ENCODE assay signal across 26 mouse cellular contexts in genomic region chr17:66909901-66910300, GRCm38 (mm10).
A peak's percentile ranks its signal among the peaks of the same experiment; 100 is the strongest.
DNase-seq lines count a peak whose midpoint lies in the region; ATAC-seq and TF ChIP-seq lines count a peak whose summit lies in the region.
"Had no signal": no experiment of that assay in that cellular context is flagged by ENCODE, and none has a peak within 500 bp of the region (broad histone marks: within the 10 kb centered on the region; RNA-seq: fewer than 3 reads in every experiment).

No protein-coding gene starts in this region.

- H3K9me3 ChIP-seq in hindbrain, postnatal 0 days (ENCODE audit: low read length): no peaks in the 10 kb centered on the region
- H3K9me3 ChIP-seq in hindbrain, embryonic 10.5 days: no peaks in the 10 kb centered on the region
- no peaks in the 10 kb centered on the region for H3K9me3 ChIP-seq in midbrain, embryonic 10.5 days (replicated peaks)
- H3K9me3 ChIP-seq: embryonic facial prominence, embryonic 10.5 days; embryonic facial prominence, embryonic 15.5 days; forebrain, embryonic 12.5 days; limb, embryonic 13.5 days; lung, embryonic 15.5 days had no signal

- no peak overlapping the region for H3K9ac ChIP-seq in hindbrain, postnatal 0 days (replicated peaks; ENCODE audit: low read length)
- H3K9ac ChIP-seq: embryonic facial prominence, embryonic 15.5 days; forebrain, embryonic 12.5 days; forebrain, postnatal 0 days; limb, embryonic 13.5 days; lung, embryonic 15.5 days had no signal

- peak; percentile 37 for DNase-seq in hindbrain, postnatal 0 days (ENCODE audit: low spot score)
- DNase-seq in hindbrain, embryonic 10.5 days (ENCODE audit: low spot score): no peak
- peak; percentile 46 for DNase-seq in brain, embryonic 14.5 days (ENCODE audit: low read depth)
- peak; percentile 76 to 84 for DNase-seq in cerebellum, adult 18-20 months
- DNase-seq in cerebellum, postnatal 10 days: peak; percentile 68 to 82
- DNase-seq in urinary bladder, adult 2 months (ENCODE audit: low spot score): no peak
- no peak for DNase-seq in thymus, postnatal 25 days
- DNase-seq in midbrain, embryonic 10.5 days (ENCODE audit: low spot score): no peak
- DNase-seq: adrenal gland, postnatal 14 days; forebrain, postnatal 0 days; gastrocnemius, postnatal 10 days; heart, postnatal 14 days; kidney, adult 9 months; kidney, postnatal 10 days; right cerebral cortex, postnatal 4 days; thymus, adult 18-20 months; thymus, postnatal 36 days had no signal

- WGBS in hindbrain, postnatal 0 days: 51% methylated on average over 4 of the region's 4 CpGs
- WGBS in hindbrain, embryonic 10.5 days: 82% methylated on average over 4 of the region's 4 CpGs
- WGBS in midbrain, embryonic 10.5 days: 79% methylated on average over 4 of the region's 4 CpGs

- TF ChIP-seq POLR2A in brain, embryonic 14.5 days (IDR thresholded peaks at IDR 0.05; ENCODE audit: borderline replicate concordance, extremely low read depth, insufficient read depth, insufficient read length, poor library complexity, severe bottlenecking): no peak

- no peak for TF ChIP-seq CTCF in hindbrain, postnatal 0 days (IDR thresholded peaks at IDR 0.05; ENCODE audit: low read depth)
- no peak for TF ChIP-seq CTCF in brain, embryonic 14.5 days (IDR thresholded peaks at IDR 0.05; ENCODE audit: borderline replicate concordance, extremely low read depth, insufficient read depth, insufficient read length)

- no peak overlapping the region for H3K4me3 ChIP-seq in hindbrain, postnatal 0 days (ENCODE audit: low read length)
- no peak overlapping the region for H3K4me3 ChIP-seq in hindbrain, embryonic 10.5 days
- no peak overlapping the region for H3K4me3 ChIP-seq in midbrain, embryonic 10.5 days
- H3K4me3 ChIP-seq: embryonic facial prominence, embryonic 10.5 days; embryonic facial prominence, embryonic 15.5 days; forebrain, embryonic 12.5 days; limb, embryonic 13.5 days; lung, embryonic 15.5 days had no signal

- H3K27ac ChIP-seq in hindbrain, postnatal 0 days: no peak overlapping the region
- H3K27ac ChIP-seq in hindbrain, embryonic 10.5 days: no peak overlapping the region
- no peak overlapping the region for H3K27ac ChIP-seq in midbrain, embryonic 10.5 days (replicated peaks)
- H3K27ac ChIP-seq: embryonic facial prominence, embryonic 10.5 days; embryonic facial prominence, embryonic 15.5 days; forebrain, embryonic 12.5 days; limb, embryonic 13.5 days; lung, embryonic 15.5 days; stomach, postnatal 0 days had no signal

- H3K27me3 ChIP-seq in hindbrain, postnatal 0 days (ENCODE audit: insufficient read depth, low read length): no peaks in the 10 kb centered on the region
- H3K27me3 ChIP-seq in hindbrain, embryonic 10.5 days (ENCODE audit: insufficient read depth, poor library complexity, severe bottlenecking): no peaks in the 10 kb centered on the region
- H3K27me3 ChIP-seq in midbrain, embryonic 10.5 days (ENCODE audit: low read depth, poor library complexity, severe bottlenecking): no peaks in the 10 kb centered on the region
- H3K27me3 ChIP-seq: embryonic facial prominence, embryonic 15.5 days; forebrain, embryonic 12.5 days; limb, embryonic 13.5 days; lung, embryonic 15.5 days had no signal

- H3K4me1 ChIP-seq in hindbrain, postnatal 0 days (ENCODE audit: insufficient read depth, low read length): no peaks in the 10 kb centered on the region
- no peaks in the 10 kb centered on the region for H3K4me1 ChIP-seq in hindbrain, embryonic 10.5 days (replicated peaks)
- H3K4me1 ChIP-seq in midbrain, embryonic 10.5 days: no peaks in the 10 kb centered on the region
- H3K4me1 ChIP-seq: forebrain, embryonic 12.5 days; lung, embryonic 15.5 days had no signal

- no peaks in the 10 kb centered on the region for H3K36me3 ChIP-seq in hindbrain, postnatal 0 days (ENCODE audit: insufficient read depth, low read length)
- no peaks in the 10 kb centered on the region for H3K36me3 ChIP-seq in hindbrain, embryonic 10.5 days
- no peaks in the 10 kb centered on the region for H3K36me3 ChIP-seq in midbrain, embryonic 10.5 days
- H3K36me3 ChIP-seq: embryonic facial prominence, embryonic 10.5 days; embryonic facial prominence, embryonic 15.5 days; forebrain, embryonic 12.5 days; limb, embryonic 13.5 days; lung, embryonic 15.5 days had no signal

- no peak overlapping the region for H3K4me2 ChIP-seq in hindbrain, postnatal 0 days (ENCODE audit: low read depth, low read length)
- H3K4me2 ChIP-seq: embryonic facial prominence, embryonic 15.5 days; forebrain, embryonic 12.5 days; limb, embryonic 13.5 days; liver, embryonic 11.5 days; lung, embryonic 15.5 days; midbrain, embryonic 11.5 days had no signal

- no peak for ATAC-seq in hindbrain, postnatal 0 days
- ATAC-seq: forebrain, postnatal 0 days; intestine, postnatal 0 days had no signal

Comparison
In these comparisons a context has a peak if more than half of its experiments do, and no peak if none do; other contexts are left out.
1. DNase-seq: peak in hindbrain, postnatal 0 days (single experiment), brain, embryonic 14.5 days (single experiment), cerebellum, adult 18-20 months (2 of 2) and cerebellum, postnatal 10 days (2 of 2); none in hindbrain, embryonic 10.5 days (single experiment), urinary bladder, adult 2 months (single experiment), thymus, postnatal 25 days (single experiment) and midbrain, embryonic 10.5 days (single experiment).